In genomic region chr8:122805349-122805748, GRCm38 (mm10) we compare ENCODE assay signal across 10 mouse cellular contexts. TPM values are rescaled to one million over a fixed set of nuclear protein-coding genes. Genes with fewer than 3 reads are reported as not detected.
DNase-seq lines count a peak whose midpoint lies in the region; ATAC-seq lines count a peak whose summit lies in the region.
"Had no signal": no experiment of that assay in that cellular context is flagged by ENCODE, and none has a peak within 500 bp of the region (broad histone marks: within the 10 kb centered on the region; RNA-seq: fewer than 3 reads in every experiment).

No protein-coding gene starts in this region.

- no peak for ATAC-seq in liver, embryonic 12.5 days

- H3K4me1 ChIP-seq in liver, embryonic 12.5 days = no peaks in the 10 kb centered on the region

- no peak overlapping the region for H3K4me2 ChIP-seq in liver, embryonic 12.5 days
- H3K4me2 ChIP-seq: embryonic facial prominence, embryonic 13.5 days had no signal

- peaks cover 4% of the 10 kb centered on the region for H3K27me3 ChIP-seq in liver, embryonic 12.5 days (replicated peaks)
- H3K27me3 ChIP-seq: embryonic facial prominence, embryonic 13.5 days had no signal

- H3K4me3 ChIP-seq in liver, embryonic 12.5 days = no peak overlapping the region
- H3K4me3 ChIP-seq: embryonic facial prominence, embryonic 13.5 days had no signal

- peaks cover 10% of the 10 kb centered on the region for H3K36me3 ChIP-seq in liver, embryonic 12.5 days
- H3K36me3 ChIP-seq: G1E had no signal

- no peaks in the 10 kb centered on the region for H3K9me3 ChIP-seq in liver, embryonic 12.5 days (replicated peaks)
- H3K9me3 ChIP-seq: embryonic facial prominence, embryonic 13.5 days had no signal

- WGBS in liver, embryonic 12.5 days (ENCODE audit: insufficient replicate concordance) = 66% methylated on average over 3 of the region's 3 CpGs

- H3K27ac ChIP-seq in liver, embryonic 12.5 days = no peak overlapping the region
- H3K27ac ChIP-seq: embryonic facial prominence, embryonic 13.5 days had no signal

- H3K9ac ChIP-seq in liver, embryonic 12.5 days = no peak overlapping the region

- peak; percentile 34 to 40 for DNase-seq in left cerebral cortex, adult 18-20 months (ENCODE audit: low spot score in 2 of 2)
- DNase-seq in left cerebral cortex, adult 11 months (ENCODE audit: low spot score) = no peak
- DNase-seq in fibroblast of lung, adult 2 months (ENCODE audit: low read depth) = peak; percentile 6
- peak; percentile 35 to 59 for DNase-seq in kidney, postnatal 4 days
- peak; percentile 47 for DNase-seq in right cerebral cortex, postnatal 14 days
- no peak for DNase-seq in lung, postnatal 36 days
- no peak for DNase-seq in thymus, postnatal 25 days

RNA-seq across cellular contexts. Expression of gene Acsf3, which starts 30.1 kb away (rescaled TPM):
- 10 to 100 TPM; 18.2 to 21.9 TPM for total RNA-seq in left cerebral cortex, adult 18-20 months (2021)
- 10.8 and 11.3 TPM in 2 replicates for polyA plus RNA-seq in liver, embryonic 12.5 days (2016; fragmentation: Nextera tagmentation; extraction: Ambion mirVana)

RNA-seq across cellular contexts. Expression of gene Cdh15, which starts 42.4 kb away (rescaled TPM):
- total RNA-seq in left cerebral cortex, adult 18-20 months (2021) = under 1 TPM; 0.63 to 0.79 TPM
- 0.17 and 0.66 TPM in 2 replicates for polyA plus RNA-seq in liver, embryonic 12.5 days (2016; fragmentation: Nextera tagmentation; extraction: Ambion mirVana)
- total RNA-seq: G1E had no signal
- polyA plus RNA-seq: G1E had no signal

Comparison
In these comparisons a context has a peak if more than half of its experiments do, and no peak if none do; other contexts are left out.
1. DNase-seq: peak in left cerebral cortex, adult 18-20 months (2 of 2), fibroblast of lung, adult 2 months (single experiment), kidney, postnatal 4 days (2 of 2) and right cerebral cortex, postnatal 14 days (single experiment); none in left cerebral cortex, adult 11 months (single experiment), lung, postnatal 36 days (single experiment) and thymus, postnatal 25 days (single experiment).